Mouse (Mus musculus) hindbrain, embryonic 10.5 days (tissue): ENCODE data around the gene Cdkal1. TPM values are rescaled to one million over a fixed set of nuclear protein-coding genes. Genes with fewer than 3 reads are reported as not detected.
A peak's percentile ranks its signal among the peaks of the same experiment; 100 is the strongest.

ENCODE experiments used
- DNase-seq: peaks from one replicate; pipeline ENCODE4 v3.0.0-alpha.2; 2017; ENCODE audit warnings: low spot score
- H3K27ac ChIP-seq: fragments of 300-500 bp; sonication (generic); 2 replicates; pipeline ENCODE4 v1.5.1; 2016; ENCODE audit warnings: mild to moderate bottlenecking, moderate library complexity
- H3K27me3 ChIP-seq: fragments of 300-500 bp; sonication (generic); 2 replicates; pipeline ENCODE4 v1.6.1; 2016; ENCODE audit warnings: mild to moderate bottlenecking; ENCODE audit not compliant: poor library complexity, insufficient read depth, severe bottlenecking
- H3K36me3 ChIP-seq: fragments of 300-500 bp; sonication (generic); 2 replicates; pipeline ENCODE4 v1.6.1; 2016; ENCODE audit warnings: mild to moderate bottlenecking, moderate library complexity
- H3K4me1 ChIP-seq: fragments of 300-500 bp; sonication (generic); replicated peaks from 2 replicates; pipeline ENCODE4 v1.6.1; 2016; ENCODE audit warnings: mild to moderate bottlenecking
- H3K4me3 ChIP-seq: fragments of 300-500 bp; sonication (generic); 2 replicates; pipeline ENCODE4 v1.5.1; 2016; ENCODE audit warnings: mild to moderate bottlenecking, moderate library complexity
- H3K9me3 ChIP-seq: fragments of 300-500 bp; sonication (generic); 2 replicates; pipeline ENCODE4 v1.6.1; 2016; ENCODE audit warnings: mild to moderate bottlenecking, moderate library complexity
- WGBS: fragments of 180-500 bp; shearing (Covaris S2); methylation state at CpG from one replicate; pipeline ENCODE4 v1.1.7; 2016; 5-methylcytosine and 5-hydroxymethylcytosine counted together
- polyA plus RNA-seq: library from polyadenylated mRNA; unstranded; fragments of >200 nt; fragmentation: Nextera tagmentation; extraction: Ambion mirVana; gene quantifications from 2 replicates; pipeline ENCODE4 v1.2.1, GENCODE M21; 2016

The Cdkal1 gene
- polyA plus RNA-seq, 1 experiment from 2014 or later, result 29.6 TPM

DNA sequence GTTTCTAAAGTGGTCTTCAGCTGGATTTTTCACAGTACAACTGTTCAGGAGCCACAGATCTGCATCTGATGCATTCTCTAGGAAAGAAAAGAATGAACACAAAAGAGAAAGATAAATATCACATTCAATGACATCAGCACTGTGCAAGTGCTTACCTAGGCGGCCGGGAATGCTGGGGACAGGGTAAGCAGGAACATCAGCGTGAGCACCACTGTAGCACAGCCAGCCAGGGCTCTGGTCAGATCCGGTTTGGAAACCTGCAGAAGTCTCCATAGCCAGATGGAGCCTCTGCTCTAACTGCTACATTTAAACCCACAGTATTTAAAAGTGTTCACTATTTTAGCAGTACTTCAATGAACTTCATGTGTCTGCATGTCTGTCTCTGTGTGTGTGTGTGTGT, 78.2 kb downstream of the Cdkal1 start:
- Histone ChIP-seq H3K36me3 (no peaks in the 10 kb centered on the region), H3K4me1 (peaks cover 16% of the 10 kb centered on the region; the same call in 1 of the 2 replicates), H3K27ac (no peak overlapping the region), H3K9me3 (no peaks in the 10 kb centered on the region), H3K27me3 (no peaks in the 10 kb centered on the region), H3K4me3 (no peak overlapping the region)
- DNase-seq, result no peak
- 89% methylated on average over 4 of the region's 4 CpGs for WGBS

- DNase-seq, result no peak
- Histone ChIP-seq H3K4me3 (no peak overlapping the region), H3K27me3 (no peaks in the 10 kb centered on the region), H3K36me3 (no peaks in the 10 kb centered on the region), H3K4me1 (peaks cover 16% of the 10 kb centered on the region; the same call in 1 of the 2 replicates), H3K9me3 (no peaks in the 10 kb centered on the region), H3K27ac (peak overlapping the region; percentile 6; the same call in 1 of the 2 replicates)
- WGBS, result 71% methylated on average over 8 of the region's 8 CpGs
Measured at GRCm38 (mm10) chr13:29775603-29776230, 79.8 kb downstream of the Cdkal1 start.

- no peak overlapping the region for H3K4me3 ChIP-seq
- no peaks in the 10 kb centered on the region for H3K27me3 ChIP-seq
- H3K9me3 ChIP-seq, result no peaks in the 10 kb centered on the region
- H3K4me1 ChIP-seq, result peaks cover 34% of the 10 kb centered on the region
- H3K36me3 ChIP-seq, result no peaks in the 10 kb centered on the region
- no peak for DNase-seq
- no peak overlapping the region for H3K27ac ChIP-seq
- WGBS, result 67% methylated on average over 6 of the region's 6 CpGs
Measured at GRCm38 (mm10) chr13:29773563-29773962, 81.9 kb downstream of the Cdkal1 start.

DNA sequence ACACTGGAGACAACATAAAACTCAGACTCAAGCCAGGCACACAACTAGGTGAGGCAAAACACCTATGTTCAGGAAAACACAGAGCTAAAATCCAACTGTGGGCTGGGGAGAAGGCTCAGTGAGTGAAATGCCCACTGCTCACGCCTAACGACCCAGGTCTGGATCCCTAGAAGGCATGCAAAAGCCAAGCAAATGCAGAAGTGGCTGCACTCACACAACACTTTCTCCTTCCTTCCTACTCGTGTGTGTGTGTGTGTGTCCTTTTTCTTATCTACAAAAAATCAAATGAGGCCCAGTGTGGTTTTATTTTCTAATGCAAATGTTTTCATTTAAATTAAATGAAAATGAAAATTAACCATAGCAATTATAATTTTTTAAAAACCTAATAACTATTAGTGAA, 82.5 kb downstream of the Cdkal1 start:
- no peak for DNase-seq
- H3K36me3 ChIP-seq, result no peaks in the 10 kb centered on the region
- no peaks in the 10 kb centered on the region for H3K27me3 ChIP-seq
- no peak overlapping the region for H3K4me3 ChIP-seq
- H3K4me1 ChIP-seq, result peaks cover 34% of the 10 kb centered on the region
- no peaks in the 10 kb centered on the region for H3K9me3 ChIP-seq
- WGBS, result 70% methylated on average over 3 of the region's 3 CpGs
- H3K27ac ChIP-seq, result no peak overlapping the region

GRCm38 (mm10) chr13:29769647-29770436, 85.6 kb downstream of the Cdkal1 start:
- Histone ChIP-seq H3K4me1 (peaks cover 30% of the 10 kb centered on the region), H3K27me3 (no peaks in the 10 kb centered on the region), H3K9me3 (no peaks in the 10 kb centered on the region), H3K27ac (0 out of 2 replicates have a peak overlapping the region, but pooled peaks have one; percentile 45), H3K4me3 (no peak overlapping the region), H3K36me3 (no peaks in the 10 kb centered on the region)
- DNase-seq, result peak; percentile 25
- 47% methylated on average over 12 of the region's 12 CpGs for WGBS

DNA sequence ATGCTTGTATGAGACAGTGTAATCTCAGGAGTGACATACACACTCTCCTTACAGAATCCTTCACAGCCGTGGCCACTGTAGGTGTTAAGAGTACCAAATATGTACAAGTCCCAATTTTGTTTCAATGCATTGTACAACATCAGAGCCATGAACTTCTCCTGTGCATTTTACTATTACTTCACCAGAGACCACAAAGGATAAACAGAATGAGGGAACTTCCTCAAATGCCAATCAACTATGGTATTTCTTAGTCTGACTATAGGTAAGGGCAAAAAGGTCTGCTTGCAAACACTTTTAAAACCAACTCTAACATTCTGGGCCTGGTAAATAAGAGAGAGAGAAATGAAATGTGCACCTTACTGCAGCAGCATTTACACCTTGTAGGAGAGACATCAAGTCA, 87.4 kb downstream of the Cdkal1 start:
- H3K27me3 ChIP-seq, result no peaks in the 10 kb centered on the region
- H3K4me3 ChIP-seq, result no peak overlapping the region
- WGBS, result 79% methylated on average over 1 of the region's 1 CpGs
- H3K36me3 ChIP-seq, result no peaks in the 10 kb centered on the region
- H3K4me1 ChIP-seq, result peaks cover 26% of the 10 kb centered on the region
- H3K27ac ChIP-seq, result no peak overlapping the region
- DNase-seq, result no peak
- no peaks in the 10 kb centered on the region for H3K9me3 ChIP-seq

- peak overlapping the region; percentile 59; the same call in 1 of the 2 replicates for H3K27ac ChIP-seq
- WGBS, result 71% methylated on average over 4 of the region's 4 CpGs
- H3K4me1 ChIP-seq, result peaks cover 24% of the 10 kb centered on the region
- no peaks in the 10 kb centered on the region for H3K36me3 ChIP-seq
- H3K9me3 ChIP-seq, result no peaks in the 10 kb centered on the region
- no peaks in the 10 kb centered on the region for H3K27me3 ChIP-seq
- no peak overlapping the region for H3K4me3 ChIP-seq
- no peak for DNase-seq
Measured at GRCm38 (mm10) chr13:29767587-29767986, 87.9 kb downstream of the Cdkal1 start.

GRCm38 (mm10) chr13:29766377-29766776, 89.1 kb downstream of the Cdkal1 start:
- Histone ChIP-seq H3K9me3 (no peaks in the 10 kb centered on the region), H3K27ac (no peak overlapping the region), H3K36me3 (no peaks in the 10 kb centered on the region), H3K4me3 (no peak overlapping the region), H3K4me1 (peaks cover 24% of the 10 kb centered on the region), H3K27me3 (no peaks in the 10 kb centered on the region)
- DNase-seq, result no peak
- WGBS, result 90% methylated on average over 8 of the region's 8 CpGs

GRCm38 (mm10) chr13:29765296-29765695, 90.2 kb downstream of the Cdkal1 start:
- no peak overlapping the region for H3K27ac ChIP-seq
- peaks cover 31% of the 10 kb centered on the region for H3K4me1 ChIP-seq
- no peak for DNase-seq
- no peaks in the 10 kb centered on the region for H3K27me3 ChIP-seq
- H3K4me3 ChIP-seq, result no peak overlapping the region
- H3K9me3 ChIP-seq, result no peaks in the 10 kb centered on the region
- no peaks in the 10 kb centered on the region for H3K36me3 ChIP-seq
- 84% methylated on average over 3 of the region's 3 CpGs for WGBS

- Histone ChIP-seq H3K4me1 (peaks cover 23% of the 10 kb centered on the region), H3K4me3 (no peak overlapping the region), H3K36me3 (no peaks in the 10 kb centered on the region), H3K27ac (peak overlapping the region; percentile 66), H3K9me3 (no peaks in the 10 kb centered on the region), H3K27me3 (no peaks in the 10 kb centered on the region)
- DNase-seq, result no peak
- WGBS, result 74% methylated on average over 5 of the region's 5 CpGs
Measured at GRCm38 (mm10) chr13:29759691-29760467, 95.6 kb downstream of the Cdkal1 start.

GRCm38 (mm10) chr13:29756052-29756451, 99.4 kb downstream of the Cdkal1 start:
- Histone ChIP-seq H3K27ac (no peak overlapping the region), H3K4me3 (no peak overlapping the region), H3K27me3 (no peaks in the 10 kb centered on the region), H3K4me1 (peaks cover 21% of the 10 kb centered on the region), H3K9me3 (no peaks in the 10 kb centered on the region), H3K36me3 (no peaks in the 10 kb centered on the region)
- WGBS, result 77% methylated on average over 3 of the region's 3 CpGs
- DNase-seq, result no peak

DNA sequence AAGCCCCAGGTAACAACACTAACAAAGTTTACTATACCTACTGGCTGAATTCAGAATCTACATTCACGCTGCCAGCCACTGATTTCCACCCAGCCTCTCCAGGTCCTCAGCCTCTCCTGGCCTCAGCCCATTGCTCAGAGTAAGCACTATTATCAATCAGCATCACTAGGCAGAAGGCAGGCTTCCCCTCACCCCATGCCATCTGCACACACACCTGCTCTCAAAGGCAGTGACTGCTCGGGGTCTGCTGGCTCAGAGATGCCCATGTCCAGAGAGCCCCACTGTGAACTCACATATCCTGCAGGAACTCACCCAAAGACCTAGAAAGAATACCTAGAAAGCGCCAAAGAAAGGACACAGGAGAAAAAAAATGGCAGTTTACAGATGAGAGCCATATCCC, 102.2 kb downstream of the Cdkal1 start:
- no peak overlapping the region for H3K27ac ChIP-seq
- H3K9me3 ChIP-seq, result no peaks in the 10 kb centered on the region
- H3K36me3 ChIP-seq, result no peaks in the 10 kb centered on the region
- no peaks in the 10 kb centered on the region for H3K27me3 ChIP-seq
- no peak for DNase-seq
- 88% methylated on average over 3 of the region's 3 CpGs for WGBS
- H3K4me3 ChIP-seq, result no peak overlapping the region
- 0 out of 2 replicates have a peak, but pooled peaks cover 4% of the 10 kb centered on the region for H3K4me1 ChIP-seq

DNA sequence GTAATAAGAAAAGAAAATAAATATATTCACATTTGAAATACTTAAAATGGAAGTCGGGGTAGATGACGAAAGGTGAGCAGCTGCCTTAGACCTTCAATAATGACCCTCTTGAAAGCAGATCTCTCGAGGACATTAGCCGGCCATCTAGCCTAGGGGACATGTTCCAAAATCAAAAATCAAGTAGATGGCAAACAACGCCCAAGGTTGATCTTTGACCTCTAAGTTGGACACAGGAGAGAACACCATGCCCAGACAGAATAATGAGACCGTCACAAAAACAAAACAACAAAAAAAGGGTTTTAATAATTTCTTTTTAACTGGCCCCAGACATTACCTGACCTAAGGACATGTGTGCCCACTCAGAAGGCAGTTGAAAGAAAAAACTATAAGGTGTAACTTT, 103.4 kb downstream of the Cdkal1 start:
- Histone ChIP-seq H3K36me3 (no peaks in the 10 kb centered on the region), H3K9me3 (no peaks in the 10 kb centered on the region), H3K27me3 (no peaks in the 10 kb centered on the region), H3K4me1 (0 out of 2 replicates have a peak, but pooled peaks cover 3% of the 10 kb centered on the region), H3K27ac (no peak overlapping the region), H3K4me3 (no peak overlapping the region)
- 84% methylated on average over 6 of the region's 6 CpGs for WGBS
- DNase-seq, result no peak
